ENCODE assay signal across 8 mouse cellular contexts in genomic region chr11:59393591-59393990, GRCm38 (mm10). TPM values are rescaled to one million over a fixed set of nuclear protein-coding genes. Genes with fewer than 3 reads are reported as not detected.
DNase-seq lines count a peak whose midpoint lies in the region; ATAC-seq and TF ChIP-seq lines count a peak whose summit lies in the region.
"Had no signal": no experiment of that assay in that cellular context is flagged by ENCODE, and none has a peak within 500 bp of the region (broad histone marks: within the 10 kb centered on the region; RNA-seq: fewer than 3 reads in every experiment).

No protein-coding gene starts in this region.

- peak overlapping the region; percentile 28 for H3K4me2 ChIP-seq in lung, embryonic 15.5 days

- TF ChIP-seq CTCF in brain, embryonic 14.5 days (IDR thresholded peaks at IDR 0.05; ENCODE audit: borderline replicate concordance, extremely low read depth, insufficient read depth, insufficient read length): no peak

- intact Hi-C loops in left cerebral cortex, postnatal 4 days (cut with DNase I): no loop called here

- H3K9ac ChIP-seq in lung, embryonic 15.5 days: no peak overlapping the region

- H3K4me1 ChIP-seq in lung, embryonic 15.5 days: peaks cover 22% of the 10 kb centered on the region

- WGBS in lung, embryonic 15.5 days: 24% methylated on average over 9 of the region's 9 CpGs

- TF ChIP-seq POLR2A in brain, embryonic 14.5 days (IDR thresholded peaks at IDR 0.05; ENCODE audit: borderline replicate concordance, extremely low read depth, insufficient read depth, insufficient read length, poor library complexity, severe bottlenecking): no peak

- DNase-seq in lung, postnatal 25 days (ENCODE audit: low spot score): no peak
- DNase-seq in brain, embryonic 14.5 days (ENCODE audit: low read depth): peak; percentile 85
- DNase-seq in forelimb bud, embryonic 11.5 days (ENCODE audit: low read depth, low spot score): peak; percentile 91
- peak; percentile 79 for DNase-seq in left cerebral cortex, postnatal 4 days
- peak; percentile 62 for DNase-seq in ovary, postnatal 14 days (ENCODE audit: low spot score)
- DNase-seq in cerebellum, adult 8-10 months: no peak

- H3K4me3 ChIP-seq in lung, embryonic 15.5 days: no peak overlapping the region

- peak overlapping the region; percentile 27 for H3K27ac ChIP-seq in lung, embryonic 15.5 days

- ATAC-seq in lung, embryonic 15.5 days (ENCODE audit: borderline replicate concordance, extremely low read depth, low FRiP score, low TSS enrichment): peak; percentile 58

- no peaks in the 10 kb centered on the region for H3K9me3 ChIP-seq in lung, embryonic 15.5 days

- no peaks in the 10 kb centered on the region for H3K27me3 ChIP-seq in lung, embryonic 15.5 days

- no peaks in the 10 kb centered on the region for H3K36me3 ChIP-seq in lung, embryonic 15.5 days

RNA-seq across cellular contexts. Expression of gene Prss38, which starts 18.1 kb away (rescaled TPM):
- not detected in 2 replicates for polyA plus RNA-seq in lung, embryonic 15.5 days (2015; fragmentation: Nextera tagmentation; extraction: Ambion mirVana)
- polyA plus RNA-seq in brain, embryonic 14.5 days (2012; rRNA removed): 0.08 and 0.28 TPM in 2 replicates
- total RNA-seq in left cerebral cortex, postnatal 4 days (2021): not detected
- total RNA-seq: layer of hippocampus, adult 18-20 months had no signal

RNA-seq across cellular contexts. Expression of gene Jmjd4, which starts 56.3 kb away (rescaled TPM):
- 10.6 and 11.4 TPM in 2 replicates for polyA plus RNA-seq in lung, embryonic 15.5 days (2015; fragmentation: Nextera tagmentation; extraction: Ambion mirVana)
- polyA plus RNA-seq in brain, embryonic 14.5 days (2012; rRNA removed): 14.6 and 17.9 TPM in 2 replicates
- total RNA-seq in left cerebral cortex, postnatal 4 days (2021): 10 to 100 TPM; 27.4 to 29.6 TPM

RNA-seq across cellular contexts. Expression of gene Snap47, which starts 57.4 kb away (rescaled TPM):
- polyA plus RNA-seq in lung, embryonic 15.5 days (2015; fragmentation: Nextera tagmentation; extraction: Ambion mirVana): 94.3 and 98.9 TPM in 2 replicates
- 298 and 341 TPM in 2 replicates for polyA plus RNA-seq in brain, embryonic 14.5 days (2012; rRNA removed)
- 100 to 1,000 TPM; 267 to 307 TPM for total RNA-seq in left cerebral cortex, postnatal 4 days (2021)

Comparison
In these comparisons a context has a peak if more than half of its experiments do, and no peak if none do; other contexts are left out.
1. DNase-seq: peak in brain, embryonic 14.5 days (single experiment), forelimb bud, embryonic 11.5 days (single experiment), left cerebral cortex, postnatal 4 days (single experiment) and ovary, postnatal 14 days (single experiment); none in lung, postnatal 25 days (single experiment) and cerebellum, adult 8-10 months (single experiment).